Mouse (Mus musculus) cerebellum, adult 9-11 months (tissue): Measurements from ENCODE around the gene Mblac1.
"Not testable (repeated sequence)": the region's sequence is repeated elsewhere in the genome, so short reads cannot be mapped to it uniquely, and the experiment has no call there.

Experiments used
- DNase-seq: peaks from one replicate; pipeline ENCODE4 v3.0.0; 2022

Mblac1 gene

DNA sequence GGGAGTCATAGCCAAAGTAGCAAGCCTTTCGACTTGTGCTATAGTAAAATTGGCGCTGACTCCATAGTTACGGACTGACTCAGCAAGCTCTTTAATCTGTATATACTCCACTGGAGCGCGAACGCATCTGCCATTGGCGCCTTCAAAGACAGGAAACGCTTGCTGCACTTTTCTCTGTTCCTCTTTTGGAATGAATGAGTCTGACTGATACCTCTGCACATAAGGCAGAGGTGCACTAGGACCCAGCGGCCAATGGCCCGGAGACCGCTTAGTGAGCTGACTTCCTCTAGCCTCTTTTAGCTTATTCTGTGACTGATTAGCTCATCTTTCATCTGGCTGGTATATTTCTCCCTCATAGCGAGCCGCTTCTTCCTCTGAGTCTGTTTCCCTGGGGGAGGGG lies 22.5 kb downstream of the Mblac1 start:
- DNase-seq, result not testable (repeated sequence)

DNA sequence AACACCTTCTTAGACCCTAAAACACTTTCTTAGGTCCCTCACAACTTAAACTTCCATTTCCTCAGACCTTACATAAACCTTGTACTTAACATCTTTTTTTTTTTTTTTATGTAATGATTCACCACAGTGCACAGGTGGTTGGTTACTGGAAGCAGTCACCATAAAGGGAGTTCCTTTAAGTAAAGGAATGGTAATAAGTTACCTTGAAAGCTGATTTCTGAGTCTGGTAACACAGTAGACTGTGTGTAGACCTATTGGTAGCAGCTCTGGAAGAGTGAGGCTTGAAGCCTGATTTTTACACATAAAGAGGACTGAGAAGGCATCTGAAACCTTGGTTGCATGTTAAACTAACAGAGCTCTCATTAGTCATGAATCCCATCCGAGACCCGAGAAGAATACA lies 25.8 kb downstream of the Mblac1 start:
- no peak for DNase-seq

DNA sequence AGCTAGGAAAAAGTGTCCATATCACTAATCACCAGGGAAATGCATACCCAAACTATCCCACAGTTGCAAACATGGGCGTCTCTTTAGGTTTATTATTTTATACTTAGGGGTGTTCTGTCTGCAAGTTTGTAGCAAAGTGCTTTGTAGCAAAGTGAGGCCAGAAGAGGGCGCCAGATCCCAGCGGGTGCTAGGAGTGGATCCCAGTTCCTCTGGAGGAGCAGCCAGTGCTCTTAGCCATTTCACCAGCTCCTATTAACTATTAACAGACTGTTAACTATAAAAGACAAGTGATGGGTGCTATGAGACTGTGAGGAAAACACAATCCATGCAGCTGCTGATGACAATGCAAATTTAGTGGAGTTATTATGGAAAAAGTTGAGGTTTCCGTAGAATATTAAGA lies 28.0 kb downstream of the Mblac1 start:
- peak; percentile 44 for DNase-seq

DNA sequence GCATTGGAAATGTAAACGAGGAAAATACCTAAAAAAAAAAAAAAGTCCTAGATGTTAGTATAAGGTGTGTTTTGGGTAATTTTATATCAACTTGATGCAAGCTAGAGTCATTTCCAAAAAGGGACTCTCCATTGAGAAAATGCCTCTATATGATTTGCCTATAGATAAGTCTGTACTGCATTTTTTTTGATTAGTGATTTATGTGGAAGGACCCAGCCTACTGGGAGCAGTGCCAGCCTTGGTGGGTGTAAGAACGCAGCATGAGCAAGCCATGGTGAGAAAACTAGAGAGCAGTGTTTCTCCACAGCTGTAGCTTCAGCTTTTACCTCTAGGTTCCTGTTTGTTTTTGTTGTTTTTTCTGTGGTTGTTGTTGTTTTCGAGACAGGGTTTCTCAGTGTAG lies 29.2 kb downstream of the Mblac1 start:
- no peak for DNase-seq

DNA sequence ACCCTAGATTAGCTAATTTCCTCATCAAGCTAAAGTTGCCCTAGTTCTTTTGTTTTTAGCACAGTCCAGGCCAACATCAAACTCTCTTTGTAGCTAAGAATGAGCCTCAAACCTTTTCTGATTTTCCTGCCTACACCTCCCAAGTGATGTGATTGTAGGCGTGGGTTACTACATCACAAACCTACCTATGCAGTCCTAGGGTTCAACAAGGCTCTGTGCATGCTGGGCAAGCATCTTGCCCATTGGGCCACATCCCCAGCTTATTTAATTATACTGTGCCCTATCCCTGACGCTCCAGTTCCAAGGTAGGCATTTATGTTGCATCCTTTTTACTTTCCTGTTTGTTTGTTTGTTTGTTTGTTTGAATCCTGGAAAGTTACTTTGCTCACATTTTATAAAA lies 31.6 kb downstream of the Mblac1 start, which contains the start of gene Nxpe5:
Gene Nxpe5, plus strand, starts transcription at position 199 of the 400 bp plus-strand sequence.
- no peak for DNase-seq

DNA sequence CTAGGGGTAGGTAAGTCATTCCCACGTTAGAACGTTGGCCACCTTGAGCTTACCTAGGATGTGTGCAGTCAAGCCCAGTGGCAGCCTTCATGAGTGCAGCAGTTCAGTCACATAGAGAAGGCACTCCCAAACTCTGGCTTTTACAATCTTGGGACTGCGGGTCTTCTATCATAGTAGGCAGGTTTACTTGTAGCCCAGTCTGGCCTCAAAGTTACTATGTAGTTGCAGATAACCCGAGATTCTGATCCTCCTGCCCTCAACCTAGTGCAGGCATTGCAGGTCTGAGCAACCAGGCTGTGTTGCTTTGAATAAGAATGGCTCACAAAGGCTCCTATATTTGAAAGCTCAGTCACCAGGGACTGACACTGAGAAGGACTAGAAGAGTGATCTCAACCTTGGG lies 32.4 kb downstream of the Mblac1 start:
- DNase-seq, result no peak

DNA sequence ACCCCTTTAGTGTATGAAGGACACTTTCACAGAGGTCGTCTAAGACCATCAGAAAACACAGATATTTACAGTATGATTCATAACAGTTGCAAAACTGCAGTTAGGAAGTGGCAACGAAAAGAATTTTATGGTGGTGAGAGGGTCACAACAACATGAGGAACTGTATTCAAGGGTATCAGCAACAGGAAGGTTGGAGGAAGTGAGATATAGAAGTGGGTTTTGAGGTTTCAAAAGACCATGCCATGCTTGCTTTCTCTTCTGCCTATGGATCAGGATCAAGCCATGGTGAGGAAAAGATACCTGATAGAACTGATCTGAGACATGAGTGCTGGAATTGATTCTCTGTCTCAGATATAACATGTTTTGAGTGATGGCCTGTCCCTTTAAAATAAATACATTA lies 33.3 kb downstream of the Mblac1 start:
- DNase-seq, result no peak

DNA sequence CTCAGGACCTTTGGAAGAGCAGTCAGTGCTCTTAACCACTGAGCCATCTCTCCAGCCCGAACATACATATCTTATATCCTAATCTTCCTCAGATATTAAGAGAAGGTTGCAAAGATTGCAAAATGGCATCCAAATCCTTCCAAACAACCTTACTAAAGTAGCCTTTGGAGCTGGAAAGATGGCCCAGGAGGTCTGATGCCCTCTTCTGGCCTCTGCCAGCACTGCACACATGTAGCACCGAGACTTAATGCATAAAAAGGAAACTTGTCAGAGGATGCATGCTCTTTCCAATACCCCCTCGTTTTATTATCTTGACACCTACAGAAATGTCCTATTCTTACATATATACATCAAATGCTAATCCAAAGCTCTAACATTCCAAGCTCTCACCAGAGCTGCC lies 33.9 kb downstream of the Mblac1 start:
- DNase-seq, result no peak

DNA sequence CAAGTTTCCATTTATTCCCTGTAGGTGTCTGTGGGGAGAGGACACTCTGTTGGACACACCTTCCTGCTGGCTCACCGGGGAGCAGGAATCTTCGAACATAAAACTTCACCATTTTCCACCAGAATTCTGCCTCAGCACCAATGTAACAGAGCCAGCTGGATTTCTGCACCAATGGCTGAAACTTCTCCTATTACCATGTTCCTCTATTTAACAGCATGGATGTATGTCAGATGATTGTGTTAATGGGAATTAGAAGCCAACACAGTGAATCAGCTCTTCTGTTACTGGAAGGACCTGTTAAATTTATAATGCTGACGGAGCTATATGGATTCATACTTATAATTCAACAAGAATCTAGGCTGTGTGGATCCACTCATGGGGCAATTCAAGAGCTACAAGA lies 35.4 kb downstream of the Mblac1 start:
- DNase-seq, result no peak

DNA sequence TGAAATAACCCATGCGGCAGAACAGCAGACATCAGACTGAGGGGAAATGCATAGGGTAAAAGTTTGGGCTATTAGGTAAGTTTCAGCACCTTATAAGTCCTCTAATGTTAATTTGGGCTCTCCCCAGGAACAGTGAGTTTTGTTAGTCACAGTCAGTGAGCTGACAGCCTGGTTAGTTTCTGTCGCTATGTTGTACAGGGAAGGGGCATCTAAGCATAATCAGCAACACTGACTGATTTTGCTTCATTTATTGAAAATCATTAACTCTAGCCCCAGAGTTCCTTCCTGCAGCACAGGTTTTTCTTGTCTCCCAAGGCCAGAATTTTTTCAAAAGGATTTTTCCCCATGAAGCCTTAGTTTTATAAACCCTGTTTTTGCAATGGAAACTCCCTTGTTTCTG lies 39.7 kb downstream of the Mblac1 start:
- DNase-seq, result no peak

DNA sequence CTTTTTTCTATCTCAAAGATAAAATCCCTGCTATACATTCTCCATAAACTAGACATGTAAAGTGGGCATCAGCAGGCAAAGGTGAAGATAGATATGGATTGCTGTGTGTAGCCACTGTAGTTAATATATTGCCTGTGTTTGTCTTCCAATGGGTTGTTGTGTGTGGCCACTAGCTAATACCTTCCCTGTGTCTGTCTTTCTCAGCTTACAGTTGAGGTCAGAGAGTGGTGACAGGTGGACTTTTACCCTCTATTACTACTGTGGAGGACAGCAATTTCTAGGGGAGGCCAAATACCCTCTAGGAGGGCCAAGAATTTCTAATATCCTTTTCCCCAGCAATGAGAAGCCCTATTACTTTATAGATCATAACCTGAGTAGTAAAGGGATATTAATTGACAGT lies 40.1 kb downstream of the Mblac1 start:
- no peak for DNase-seq

DNA sequence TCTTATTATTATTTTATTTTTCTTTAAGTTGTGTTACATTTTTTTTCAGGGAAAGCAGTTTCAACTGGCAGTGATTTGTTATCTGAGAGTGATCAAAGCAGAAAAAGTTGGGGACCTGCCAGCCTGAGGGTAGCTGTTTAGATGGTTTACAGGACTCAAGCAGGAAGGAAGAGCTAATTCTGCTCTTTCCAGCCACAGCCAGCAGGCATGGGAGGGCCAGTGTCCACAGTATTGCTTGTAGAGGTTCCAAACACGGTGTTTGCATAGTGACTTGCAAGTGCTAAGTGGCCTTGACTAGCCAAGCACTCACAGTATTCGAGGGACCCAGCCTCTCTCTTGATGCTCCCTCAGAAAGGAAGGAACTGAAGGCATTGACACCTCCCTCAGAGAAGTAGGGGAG lies 47.4 kb downstream of the Mblac1 start:
- no peak for DNase-seq
